Mouse (Mus musculus): ENCODE data around the gene Mars.

Gene Mars

GRCm38 (mm10) chr10:127311476-127312355 is at the start of gene Mars:
Mars (minus strand) TSS chr10:127311786.
- DNase-seq = peak; percentile 94 to 98

DNA sequence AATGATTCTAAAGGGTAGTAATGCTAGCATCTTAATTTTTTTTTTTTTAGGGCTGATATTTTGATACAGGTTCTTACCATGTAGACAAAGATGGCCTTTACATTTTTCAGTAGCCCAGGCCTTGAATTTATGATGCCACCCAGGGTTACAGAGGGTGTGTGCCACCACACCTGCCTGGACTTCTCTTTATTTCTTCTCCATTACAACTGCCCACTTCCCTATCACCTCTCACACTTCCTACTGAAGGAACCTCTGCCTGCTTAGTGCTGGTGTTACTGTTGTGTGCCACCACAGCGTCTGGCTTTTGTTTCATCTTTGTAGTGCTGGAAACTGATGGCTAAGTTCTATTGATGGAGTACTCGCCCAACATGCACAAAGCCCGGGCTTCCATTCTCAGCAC is 49.1 kb upstream of the Mars start:
- DNase-seq = no peak

DNA sequence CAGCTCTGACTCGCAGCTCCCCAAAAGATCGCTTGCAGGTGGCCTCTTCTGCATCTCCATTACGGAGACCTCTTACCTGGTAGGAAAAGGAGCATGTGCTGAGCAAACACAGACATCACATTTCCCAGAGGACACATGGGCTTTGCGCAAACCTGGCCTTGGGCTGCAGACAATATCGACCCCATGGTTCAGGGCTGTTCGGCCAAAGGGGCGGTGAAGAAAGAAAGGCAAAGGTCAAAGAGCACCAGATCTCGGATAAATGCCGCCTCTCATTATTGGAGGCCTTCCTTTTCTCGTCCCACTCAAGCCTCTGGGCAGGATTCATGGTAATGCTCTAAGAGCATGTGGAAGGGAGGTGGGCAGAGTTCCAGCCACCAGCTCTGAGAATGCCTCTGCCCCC is 43.8 kb upstream of the Mars start:
- DNase-seq = no peak

GRCm38 (mm10) chr10:127353909-127354895 is 42.6 kb upstream of the Mars start, which contains the start of gene Inhbe:
Inhbe (minus strand) TSS chr10:127354411.
- DNase-seq = peak; percentile 58 to 70

- DNase-seq = no peak
Observed at GRCm38 (mm10) chr10:127352766-127353165, 41.2 kb upstream of the Mars start.

- no peak for DNase-seq
Observed at GRCm38 (mm10) chr10:127352187-127352586, 40.6 kb upstream of the Mars start.

DNA sequence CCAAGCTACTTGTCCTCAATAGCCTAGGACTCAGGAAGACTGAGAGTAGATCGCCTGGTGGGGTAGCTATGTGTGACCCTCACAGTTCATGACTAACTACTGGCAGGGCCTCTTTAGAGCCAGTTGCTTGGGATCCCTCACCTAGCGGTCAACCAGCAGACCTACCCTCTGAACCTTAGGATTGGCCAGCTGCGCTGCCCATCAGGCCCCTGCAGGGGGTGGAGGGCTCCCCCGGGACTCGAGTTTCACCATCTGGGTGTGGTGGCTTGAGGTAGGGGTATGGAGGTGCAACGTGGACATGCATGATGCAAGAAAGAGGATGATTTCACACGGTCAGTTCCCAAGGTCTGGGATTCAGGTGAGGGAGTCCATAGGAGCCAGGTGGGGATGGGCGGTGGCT is 40.1 kb upstream of the Mars start:
- DNase-seq = no peak

- no peak for DNase-seq
Observed at GRCm38 (mm10) chr10:127351285-127351595, 39.7 kb upstream of the Mars start.

DNA sequence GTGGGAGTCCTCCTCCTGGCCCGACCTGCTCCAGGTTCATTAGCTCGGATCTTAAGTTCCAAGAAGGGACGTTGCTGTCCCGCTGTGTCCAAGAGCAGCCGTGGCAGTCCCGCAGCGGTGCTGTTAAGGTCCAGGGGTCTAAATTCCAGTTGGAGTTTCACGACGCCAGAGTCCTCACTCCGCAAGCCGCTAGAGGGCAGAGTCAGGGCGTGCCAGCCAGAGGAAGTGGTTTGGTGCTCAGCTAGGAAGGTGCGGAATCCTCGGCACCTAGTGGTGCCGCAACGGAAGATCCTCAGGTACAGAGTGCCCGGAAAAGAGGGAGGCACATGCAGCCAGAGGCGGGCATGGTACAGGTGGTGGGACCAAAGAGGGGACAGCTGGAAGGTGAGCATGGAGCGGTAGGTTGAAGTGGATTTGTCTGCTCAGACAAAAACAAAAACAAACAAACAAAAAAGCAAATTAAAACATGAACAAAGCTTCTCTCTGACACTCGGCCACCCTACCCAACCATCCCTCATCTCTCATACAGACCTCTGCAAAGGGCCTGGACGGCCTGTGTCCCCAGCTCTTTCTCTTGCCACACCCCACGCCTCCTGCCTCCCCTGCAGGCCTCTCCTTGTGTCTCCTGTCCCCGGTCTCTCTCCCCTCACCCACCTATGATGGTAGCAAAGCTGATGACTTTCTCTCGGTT is 39.2 kb upstream of the Mars start:
- DNase-seq = peak; percentile 84 to 85

DNA sequence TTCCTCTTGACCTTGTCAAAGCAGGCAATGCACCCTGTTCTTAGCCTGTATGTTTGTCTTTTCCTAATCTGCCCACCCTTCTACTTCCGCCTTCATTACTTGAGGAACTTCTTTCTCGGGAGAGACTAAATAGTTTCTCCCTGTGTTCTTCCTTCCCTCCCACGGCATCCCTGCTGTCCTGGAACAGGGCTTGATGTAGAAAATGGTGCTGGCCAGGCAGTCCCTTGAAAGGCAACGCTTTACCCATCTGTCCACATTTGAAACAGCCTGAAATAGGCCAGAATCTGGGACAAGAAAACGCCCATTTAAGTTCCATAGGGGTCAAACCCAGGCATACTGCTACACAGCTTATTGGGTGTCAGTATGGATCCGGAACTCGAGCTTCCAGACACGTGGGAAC is 38.2 kb upstream of the Mars start:
- no peak for DNase-seq

- no peak for DNase-seq
Observed at GRCm38 (mm10) chr10:127348957-127349356, 37.4 kb upstream of the Mars start.

DNA sequence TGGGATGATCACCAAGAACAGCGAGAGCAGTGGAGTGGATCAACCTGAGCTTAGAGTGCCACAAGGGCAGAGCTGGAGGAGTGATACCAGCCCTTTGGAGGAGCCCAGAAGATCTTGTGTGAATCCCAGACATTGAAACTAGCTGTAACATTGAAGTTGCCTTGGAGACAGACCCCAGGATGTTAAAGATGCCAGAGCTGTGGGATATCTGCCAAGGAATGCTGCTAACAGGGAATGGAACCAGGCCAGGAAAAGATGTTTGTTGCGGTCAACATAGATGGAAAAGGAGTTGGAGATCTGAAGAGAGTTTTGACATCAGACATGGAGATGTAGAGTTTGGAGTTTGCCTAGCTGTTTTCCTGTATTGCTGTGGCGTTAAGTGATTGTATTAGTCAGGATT is 34.6 kb upstream of the Mars start:
- DNase-seq = no peak

DNA sequence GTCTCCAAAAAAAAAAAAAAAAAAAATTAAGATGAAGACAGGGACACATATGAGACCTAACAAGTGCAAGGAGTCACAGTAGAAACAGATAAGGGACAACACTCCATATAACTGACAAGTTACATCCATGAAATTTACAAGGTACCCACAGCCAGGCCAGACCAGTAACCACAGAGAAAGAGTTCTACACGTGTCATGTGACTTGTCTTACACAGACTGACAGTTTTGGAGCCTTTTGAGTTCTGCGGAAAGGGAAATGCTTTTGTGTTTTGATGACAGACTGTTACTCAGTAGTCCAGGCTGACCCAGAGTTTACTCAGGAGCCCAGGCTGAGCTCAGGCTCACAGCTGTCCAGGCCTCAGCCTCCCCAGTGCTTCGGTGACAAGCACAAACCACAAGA is 31.4 kb upstream of the Mars start:
- no peak for DNase-seq

DNA sequence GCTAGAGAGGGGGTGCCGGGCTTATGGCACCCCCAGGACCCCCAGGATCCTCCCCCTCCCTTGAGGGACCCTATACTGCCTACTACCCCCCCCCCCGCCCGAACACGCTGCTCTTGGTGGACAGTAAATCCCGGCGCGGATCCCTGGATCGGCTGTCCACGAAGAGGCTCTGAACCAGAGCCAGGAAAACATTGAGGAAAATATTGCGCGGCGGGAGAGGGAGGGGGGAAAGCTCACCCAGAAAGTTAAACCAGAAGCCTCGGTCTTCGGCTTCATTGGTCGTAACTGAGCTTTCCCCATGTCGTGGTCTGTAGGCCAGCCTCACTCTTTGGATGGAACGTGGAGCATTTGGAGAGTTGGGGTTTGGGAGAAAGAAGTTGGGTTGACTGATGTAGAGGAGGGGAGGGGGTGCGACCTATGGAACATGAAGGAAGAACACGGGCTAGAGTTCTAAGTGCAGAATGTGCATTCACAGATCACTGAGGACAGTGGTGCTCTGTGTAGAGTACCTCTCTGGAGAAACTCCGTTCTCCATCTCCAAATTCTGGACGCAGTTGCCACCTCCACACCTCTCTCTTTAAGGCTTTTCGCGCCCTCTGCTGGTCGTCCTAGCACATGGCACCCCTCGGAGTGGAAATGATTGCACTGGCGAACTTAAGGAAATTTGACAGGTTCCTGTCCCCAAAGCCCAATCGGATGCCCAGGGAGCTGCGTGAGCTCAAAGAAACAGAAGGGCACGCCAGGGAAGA is 30.5 kb upstream of the Mars start, which contains the start of gene Gli1:
Gene Gli1 (minus strand): TSS at position 84 of the 749 bp plus-strand sequence.
- DNase-seq = peak; percentile 84 to 86

- no peak for DNase-seq
Observed at GRCm38 (mm10) chr10:127341360-127341690, 29.7 kb upstream of the Mars start.

- no peak for DNase-seq
Observed at GRCm38 (mm10) chr10:127340577-127341359, 29.2 kb upstream of the Mars start.

DNA sequence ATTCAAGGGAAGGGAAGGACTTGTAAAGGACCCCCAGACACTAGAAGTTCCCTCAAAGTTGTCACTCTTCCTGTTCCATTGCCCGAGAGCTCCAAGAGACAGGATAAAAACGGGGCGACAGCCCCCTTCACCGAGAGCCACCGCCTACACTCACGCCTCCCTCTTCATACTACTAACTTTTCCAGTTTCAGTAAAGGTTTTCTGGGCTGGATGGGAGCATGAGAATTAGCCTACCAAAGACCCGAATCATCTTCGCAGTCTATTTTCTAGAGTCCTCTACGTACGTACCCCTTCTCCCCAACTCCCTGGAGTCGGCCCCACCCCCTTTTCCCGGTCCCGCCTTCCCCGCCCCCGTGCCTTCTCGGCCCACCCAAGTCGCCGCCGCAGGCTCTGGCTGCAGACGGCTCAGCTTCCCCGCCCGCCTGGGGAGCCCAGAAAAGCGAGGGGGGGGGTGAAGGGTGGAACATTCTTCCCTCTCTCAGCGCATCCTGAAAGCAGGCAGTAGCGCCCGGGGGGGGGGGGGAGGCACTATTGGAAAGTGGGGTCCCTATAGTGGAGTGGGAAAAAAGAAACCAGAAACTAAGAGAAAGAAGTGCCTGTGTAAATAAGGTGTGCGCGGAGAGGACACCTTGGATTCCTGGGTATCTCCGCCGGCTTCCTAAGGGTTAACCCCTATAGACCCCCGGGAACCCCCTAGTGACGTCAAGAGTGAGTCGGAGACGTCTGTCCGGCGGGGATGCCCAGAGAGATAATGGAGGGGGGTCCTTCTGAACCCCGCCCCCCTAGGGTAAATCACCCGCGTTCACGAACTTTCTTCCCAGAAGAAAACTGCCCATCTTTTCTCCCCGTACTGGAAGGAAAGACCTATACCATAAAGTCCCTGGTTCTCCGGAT is 28.3 kb upstream of the Mars start:
- no peak for DNase-seq

DNA sequence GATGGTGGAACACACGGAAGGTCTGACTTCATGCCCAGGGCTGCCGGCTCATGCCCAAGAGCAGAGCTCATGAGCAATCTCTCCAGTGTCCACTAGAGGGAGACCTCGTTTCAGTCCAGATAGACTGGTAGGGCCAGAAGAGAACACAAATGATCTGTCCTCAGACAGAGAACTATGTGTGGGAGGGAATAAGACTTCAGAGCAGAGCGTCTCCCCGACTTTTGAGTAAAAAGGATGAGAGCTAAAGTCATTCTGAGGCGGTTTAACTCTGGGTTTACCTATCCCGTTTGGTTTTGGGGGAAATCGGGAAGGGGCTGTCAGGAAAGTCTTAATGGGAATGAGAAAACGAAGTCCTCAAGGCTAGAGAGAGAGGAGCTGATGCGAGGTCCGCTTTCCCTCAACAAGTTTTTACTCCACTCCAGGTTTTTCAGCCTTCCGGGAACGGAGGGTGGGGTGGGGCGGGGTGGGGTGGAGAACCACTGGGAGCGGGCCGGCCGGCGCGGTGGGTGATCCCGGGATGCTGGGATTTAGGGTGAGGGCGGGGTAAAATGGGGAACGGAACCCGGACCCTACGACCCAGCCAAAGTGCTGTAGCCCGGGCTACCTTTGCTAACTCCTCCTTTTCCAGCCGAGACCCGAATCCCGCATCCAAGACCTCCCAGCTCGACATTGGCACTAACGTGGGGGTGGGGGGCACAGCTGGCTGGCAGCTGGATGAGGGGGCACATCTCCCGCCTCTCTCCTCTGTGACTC is 27.5 kb upstream of the Mars start:
- peak; percentile 89 to 93 for DNase-seq

GRCm38 (mm10) chr10:127337536-127338099 is 26.0 kb upstream of the Mars start:
- no peak for DNase-seq
